Mouse (Mus musculus) cerebral cortex, adult 2 months (tissue): ENCODE data around the gene Vbp1.

Experiments
- WGBS: fragments of 180-500 bp; shearing (Covaris S2); methylation state at CpG from one replicate; pipeline ENCODE4 v1.1.7; 2018; 5-methylcytosine and 5-hydroxymethylcytosine counted together

The Vbp1 gene

DNA sequence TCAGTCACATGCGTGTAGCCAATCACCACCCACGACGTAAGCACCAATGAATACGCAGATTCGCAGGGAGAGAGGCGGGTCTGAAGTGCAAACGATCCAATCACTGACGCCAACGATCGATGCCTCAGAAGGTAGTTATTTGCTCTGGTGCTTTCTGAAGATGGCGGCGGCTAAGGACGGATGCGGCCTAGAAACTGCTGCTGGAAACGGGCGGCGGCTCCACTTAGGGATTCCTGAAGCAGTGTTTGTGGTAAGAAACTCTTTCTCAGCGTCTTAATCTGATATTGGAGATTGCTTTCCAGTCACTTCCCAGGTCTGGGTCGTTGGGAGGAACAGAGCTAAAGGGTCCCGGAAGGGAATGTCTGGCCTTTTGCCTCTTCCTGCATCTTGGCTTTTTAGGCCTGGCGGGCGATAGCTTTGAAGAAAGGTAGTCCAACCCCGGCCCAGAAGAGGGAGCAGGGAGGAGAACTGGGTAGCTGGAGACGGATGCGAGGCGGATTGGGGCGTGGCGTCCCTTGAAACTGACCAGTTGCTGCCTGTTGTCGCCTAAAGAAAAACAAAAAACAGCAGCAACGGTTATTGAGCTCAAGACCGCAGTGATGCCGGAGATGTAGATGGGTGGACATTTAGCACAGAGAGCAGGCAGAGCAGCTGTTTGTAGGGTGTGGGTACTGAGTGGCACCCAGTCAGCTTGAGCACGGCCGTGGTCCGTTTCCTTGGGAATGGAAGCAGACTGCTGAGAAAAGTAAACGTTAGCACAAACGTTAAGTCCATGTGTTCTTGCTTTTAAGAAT is at the start of gene Vbp1:
TSS of gene Vbp1 (plus strand) at position 121 of the 794 bp plus-strand sequence.
- 3% methylated on average over 37 of the region's 37 CpGs for WGBS

DNA sequence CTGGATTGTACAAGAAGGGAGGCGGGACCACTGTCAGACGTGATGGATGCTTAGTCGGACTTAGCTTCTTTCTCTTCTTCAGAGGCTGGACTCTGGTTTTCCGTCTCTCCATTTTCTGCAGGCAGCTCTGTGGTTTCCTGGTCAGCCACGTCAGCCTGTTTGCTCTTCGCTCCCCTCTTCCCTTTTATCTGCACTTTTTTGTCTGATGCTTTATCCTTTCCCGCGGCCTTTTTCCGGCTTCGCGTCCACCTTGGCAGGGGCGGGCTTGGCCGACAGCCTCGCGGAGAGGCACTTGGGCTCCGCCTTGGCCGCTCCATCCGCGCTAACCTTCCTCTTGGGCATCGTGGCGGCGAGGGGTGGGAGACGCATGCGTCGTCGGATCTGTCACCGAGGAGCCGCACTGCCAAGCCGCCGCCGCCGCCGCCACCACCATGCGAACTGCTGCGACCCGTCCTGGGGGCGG is 38.9 kb upstream of the Vbp1 start:
- under 1% methylated on average over 37 of the region's 37 CpGs for WGBS

DNA sequence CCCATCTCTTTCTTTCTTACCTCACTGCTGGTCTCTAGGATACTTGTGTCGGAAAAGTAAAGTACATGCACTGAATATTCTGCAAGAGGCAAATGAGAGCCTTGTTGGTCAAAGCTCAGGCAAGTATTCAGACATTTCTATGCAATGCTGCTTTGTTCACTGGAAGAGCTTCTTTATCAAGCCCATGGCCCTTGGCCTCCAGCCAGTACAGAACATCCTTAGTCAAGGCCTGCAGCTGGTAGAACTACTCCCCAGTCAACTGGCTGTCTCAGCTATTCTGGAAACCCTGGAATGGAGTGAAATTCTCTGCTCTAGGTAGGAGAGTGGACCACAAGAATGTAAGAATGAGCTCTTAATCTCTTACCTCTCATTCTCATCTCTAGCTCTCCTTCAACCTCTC is 24.2 kb upstream of the Vbp1 start:
- 79% methylated on average over 1 of the region's 1 CpGs for WGBS

DNA sequence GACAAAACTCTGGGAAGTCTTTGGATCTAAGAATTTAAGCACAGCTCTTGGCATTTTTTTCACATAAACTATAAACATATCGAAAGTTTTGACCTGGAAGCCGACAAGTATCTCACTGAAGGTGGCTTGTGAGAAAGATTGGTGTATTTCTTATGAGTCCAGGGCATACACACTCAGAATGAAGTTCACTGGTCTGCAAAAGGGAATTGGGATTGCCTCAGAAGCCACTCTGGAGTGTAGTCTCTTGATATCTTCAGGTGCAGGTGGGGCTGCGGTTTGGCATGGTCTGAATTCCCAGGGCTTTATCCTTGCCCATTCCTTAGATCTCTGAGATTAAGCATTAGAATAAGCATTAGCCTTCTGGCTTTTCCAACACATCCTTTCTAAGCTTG is 316 bp upstream of the Vbp1 start:
- 23% methylated on average over 3 of the region's 3 CpGs for WGBS

DNA sequence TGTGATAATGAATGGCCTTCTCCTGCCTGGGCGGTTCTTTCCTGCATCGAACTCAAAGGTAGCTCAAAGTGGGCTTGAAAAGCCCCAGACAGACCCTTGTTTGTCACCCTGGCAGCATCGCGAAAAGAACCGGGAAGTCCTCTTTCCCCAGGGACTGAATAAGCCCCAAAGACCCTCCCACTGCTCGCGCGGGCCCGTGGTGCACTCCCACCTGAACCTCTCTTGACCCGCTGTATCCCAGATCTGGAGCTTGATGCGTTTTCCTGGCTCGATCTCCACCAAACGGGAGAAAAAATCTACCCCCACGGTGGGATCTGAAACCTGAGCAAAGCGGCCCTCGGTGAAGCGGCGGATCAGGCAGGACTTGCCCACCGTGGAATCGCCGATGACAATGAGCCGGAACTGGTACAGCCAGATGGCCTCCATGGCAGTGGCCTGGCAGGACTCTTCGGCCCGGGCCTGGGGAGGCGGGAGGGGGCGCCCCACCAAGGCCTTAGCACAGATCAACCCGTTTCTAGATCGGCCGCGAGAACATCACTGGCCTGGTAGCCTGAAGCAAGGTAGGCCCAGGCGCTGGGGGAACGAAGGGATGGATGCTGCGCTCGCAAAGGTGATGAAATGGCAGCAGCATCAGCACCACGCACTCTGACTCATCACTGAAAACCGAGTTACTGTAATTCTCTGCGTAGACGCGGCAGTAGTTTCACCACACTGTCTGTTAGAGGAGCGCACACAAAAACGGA is 63.7 kb downstream of the Vbp1 start, which contains the start of gene Rab39b:
TSS of gene Rab39b (minus strand) at position 650 of the 743 bp plus-strand sequence.
- WGBS = 6% methylated on average over 41 of the region's 41 CpGs

DNA sequence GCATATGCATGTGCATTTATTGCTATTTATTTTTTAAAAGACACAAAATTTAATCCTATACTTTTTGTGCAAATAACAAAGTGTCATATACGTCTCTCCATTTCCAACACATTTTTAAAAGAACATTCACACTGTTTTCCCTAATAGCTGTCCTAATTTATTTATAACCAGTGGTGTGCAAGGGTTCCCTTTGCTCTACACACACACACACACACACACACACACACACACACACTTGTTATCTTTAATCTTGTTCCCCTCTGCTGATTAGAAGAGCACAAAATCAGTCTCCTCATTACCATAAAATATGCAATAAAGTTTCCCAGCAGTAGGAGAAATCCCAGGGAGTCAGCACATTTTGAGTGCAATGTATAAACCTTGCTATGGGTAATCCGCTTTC is 64.4 kb downstream of the Vbp1 start:
- 59% methylated on average over 2 of the region's 2 CpGs for WGBS
